Mouse (Mus musculus) adrenal gland, adult 18-20 months (tissue): ENCODE measurements at regions not wholly inside any gene's neighbourhood (a gene's known extent, or its start where the extent isn't known, plus 50 kb on each side); places are given as distances from the start of the nearest gene placed in this dataset.

Experiments used
- DNase-seq, 2 experiments: peaks; one replicate each; pipeline ENCODE4 v3.0.0; 2021 to 2022; ENCODE audit warnings: low spot score in 2 of 2

GRCm38 (mm10) chr10:16589399-16589798 lies 1133.6 kb upstream of the Cited2 start:
- no peak for DNase-seq

- no peak for DNase-seq
These were observed 1130.1 kb upstream of the Cited2 start for GRCm38 (mm10) chr10:16592870-16593269.

DNA sequence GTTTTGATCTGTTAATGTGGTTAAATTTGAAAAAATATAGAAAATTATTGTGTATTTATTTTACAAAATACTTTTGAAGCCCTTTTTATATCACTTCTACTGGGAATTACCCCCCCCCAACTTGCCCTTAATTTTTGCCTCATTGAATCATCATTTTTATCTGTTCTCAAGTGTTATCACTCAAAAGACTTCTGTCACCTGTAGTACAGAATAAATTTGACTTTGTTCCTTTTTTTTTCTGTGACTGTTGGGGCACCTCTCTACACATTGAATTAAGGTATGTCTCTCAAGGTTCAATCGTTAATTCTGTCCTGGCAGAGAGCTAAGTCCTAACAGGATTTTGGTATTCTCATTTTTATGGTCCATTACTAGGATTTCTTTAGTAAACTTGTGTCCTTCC lies 1123.0 kb upstream of the Cited2 start:
- no peak for DNase-seq

- DNase-seq, result no peak
These were observed 1122.3 kb upstream of the Cited2 start for GRCm38 (mm10) chr10:16600551-16601224.

DNA sequence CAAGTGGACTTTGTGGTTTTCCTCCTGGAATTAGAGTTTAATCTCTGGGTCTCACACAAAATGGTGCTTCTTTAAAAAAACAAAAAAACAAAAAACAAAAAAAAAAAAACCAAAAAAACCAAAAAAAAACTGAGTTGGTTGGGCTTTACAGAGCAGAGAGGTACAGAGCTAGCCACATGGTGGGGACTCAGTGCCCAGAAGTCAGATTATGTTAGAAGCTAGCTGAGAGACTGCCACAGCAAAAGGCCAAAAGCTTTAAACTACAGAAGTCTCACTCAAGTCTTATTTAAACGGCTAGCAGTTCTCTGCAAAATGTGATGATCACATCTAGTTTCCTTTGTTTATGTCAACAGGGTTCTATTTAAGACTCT lies 1121.8 kb upstream of the Cited2 start:
- no peak for DNase-seq

GRCm38 (mm10) chr10:16608339-16608738 lies 1114.7 kb upstream of the Cited2 start:
- no peak for DNase-seq

DNA sequence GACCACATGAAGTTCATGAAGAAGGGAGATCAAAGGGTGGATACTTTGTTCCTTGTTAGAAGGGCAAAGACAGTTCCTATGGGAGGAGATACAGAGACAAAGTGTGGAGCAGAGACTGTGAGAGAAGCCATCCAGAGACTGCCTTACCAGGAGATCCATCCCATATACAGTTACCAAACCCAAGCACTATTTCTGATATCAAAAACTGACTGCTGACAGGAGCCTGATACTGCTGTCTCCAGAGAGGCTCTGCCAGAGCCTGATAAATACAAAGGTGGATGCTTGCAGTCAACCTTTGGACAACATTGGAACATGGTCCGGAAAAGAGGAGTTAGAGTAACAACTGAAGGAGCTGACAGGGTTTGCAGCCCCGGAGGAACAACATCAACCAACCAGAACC lies 1104.3 kb upstream of the Cited2 start:
- DNase-seq, result no peak

DNA sequence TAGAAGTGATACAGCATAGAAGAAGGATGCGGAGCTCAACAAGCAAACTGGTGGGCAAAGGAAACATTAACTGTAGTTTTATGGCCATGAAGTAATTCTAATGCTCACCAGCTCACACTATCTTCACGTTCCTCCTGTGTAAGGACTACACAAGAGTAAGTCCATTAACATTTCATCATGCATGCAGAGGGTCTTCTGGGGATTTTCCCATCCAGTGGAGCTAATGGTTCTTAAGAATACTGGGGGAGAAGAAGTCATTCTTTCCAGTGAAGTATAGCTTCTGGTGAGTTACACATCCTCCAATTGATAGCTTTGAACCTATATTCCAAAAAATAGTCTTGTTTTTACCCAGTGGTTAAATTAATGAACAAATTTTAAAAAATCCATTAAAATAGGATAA lies 1103.4 kb upstream of the Cited2 start:
- DNase-seq, result no peak

- DNase-seq, result no peak
These were observed 1102.0 kb upstream of the Cited2 start for GRCm38 (mm10) chr10:16620804-16621559.

GRCm38 (mm10) chr10:16622821-16623220 lies 1100.2 kb upstream of the Cited2 start:
- DNase-seq, result no peak

DNA sequence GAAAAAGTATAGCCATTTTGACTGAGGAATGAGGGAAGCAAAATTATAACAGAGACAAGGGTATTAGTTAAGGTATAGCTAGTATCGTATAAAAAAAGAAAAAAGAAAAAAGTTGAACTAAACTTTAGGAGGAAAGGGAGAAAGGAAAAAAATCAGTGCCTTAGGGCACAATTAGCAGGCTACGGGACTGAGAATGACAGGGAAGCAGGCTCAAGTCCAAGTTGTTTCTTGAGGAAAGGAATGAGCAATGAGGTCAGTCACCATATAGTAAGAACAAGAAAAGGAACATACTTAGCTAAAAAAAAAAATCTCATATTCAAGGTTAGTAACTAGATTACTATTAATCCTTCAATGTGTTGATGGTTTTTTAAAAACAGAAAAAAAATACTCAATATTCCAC lies 1089.8 kb upstream of the Cited2 start:
- no peak for DNase-seq

DNA sequence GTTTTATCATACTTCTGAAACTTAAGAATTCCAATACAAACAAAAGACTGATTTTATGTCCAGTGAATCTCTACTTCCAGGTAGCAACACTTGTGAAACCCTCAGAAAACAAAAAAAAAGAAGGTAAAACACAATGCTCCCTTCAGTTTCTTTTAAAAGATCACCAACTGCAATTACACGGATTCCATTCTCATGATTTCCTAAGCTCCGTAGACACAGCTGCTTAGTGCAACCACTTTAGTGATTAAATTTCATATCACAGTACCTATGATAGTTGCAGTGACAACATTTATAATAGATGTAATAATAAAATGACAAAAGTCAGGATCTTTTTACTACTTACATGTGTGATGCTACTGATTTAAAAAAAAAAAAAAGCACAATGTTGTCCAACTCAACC lies 1087.6 kb upstream of the Cited2 start:
- no peak for DNase-seq

- peak in 1 of 2 experiments; percentile 25 for DNase-seq
These were observed 1086.0 kb upstream of the Cited2 start for GRCm38 (mm10) chr10:16637006-16637405.

DNA sequence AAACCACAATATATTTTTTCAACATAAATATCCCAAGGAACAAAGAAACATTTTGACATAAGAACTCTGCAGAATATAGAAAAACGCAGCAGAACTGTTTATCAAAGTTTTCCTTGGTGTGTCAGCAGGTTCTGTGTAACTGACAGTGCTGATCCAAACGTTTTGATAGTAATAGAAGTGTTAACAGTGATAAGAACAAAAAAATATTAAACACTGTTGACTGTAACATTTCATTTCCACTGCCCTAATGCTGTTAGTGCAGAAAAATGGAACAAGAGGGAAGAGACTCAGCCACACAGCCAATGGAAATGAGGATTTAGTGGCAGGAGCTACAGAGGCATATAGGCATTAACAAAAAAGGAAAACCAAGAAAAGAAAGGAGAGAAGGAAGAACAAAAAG lies 1084.9 kb upstream of the Cited2 start:
- no peak for DNase-seq

- DNase-seq, result no peak
These were observed 1082.9 kb upstream of the Cited2 start for GRCm38 (mm10) chr10:16640136-16640535.

DNA sequence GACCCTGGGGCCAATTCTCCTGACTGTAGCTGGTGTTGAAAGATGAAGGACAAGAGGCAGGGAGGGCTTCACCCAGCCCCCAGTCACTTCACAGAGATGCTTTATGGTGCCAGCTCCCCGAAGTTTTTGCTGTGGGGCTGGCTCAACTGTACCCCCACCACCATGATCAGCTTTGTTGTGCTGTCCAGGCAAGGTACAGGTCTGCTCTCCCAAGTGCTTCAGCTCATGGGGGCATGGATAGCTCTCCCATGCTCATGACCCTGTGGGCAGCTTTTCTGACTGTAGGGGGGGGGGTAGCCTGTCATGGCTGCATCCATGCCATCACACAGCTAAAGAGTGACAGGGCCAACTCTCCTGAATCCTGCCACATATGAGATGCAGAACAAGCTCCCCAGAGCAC lies 1072.9 kb upstream of the Cited2 start:
- DNase-seq, result no peak

DNA sequence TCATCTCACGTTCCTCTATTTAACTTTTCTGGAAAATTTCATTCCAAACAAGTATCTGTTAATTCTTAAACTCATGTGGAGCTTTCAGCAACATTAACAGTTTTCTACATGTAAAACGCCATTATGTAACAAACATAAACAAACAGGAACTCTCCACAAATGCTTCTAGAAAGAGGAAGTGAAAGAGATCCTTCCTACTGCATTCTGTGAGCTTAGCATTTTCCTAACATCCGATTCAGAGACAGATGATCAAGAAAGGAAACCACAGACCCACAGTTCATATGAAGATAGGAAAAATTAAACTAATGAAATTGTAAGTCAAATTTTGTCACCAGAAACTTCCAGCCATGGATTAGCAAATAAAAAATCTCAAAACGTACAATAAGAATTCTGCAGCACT lies 1070.6 kb upstream of the Cited2 start:
- no peak for DNase-seq

- no peak for DNase-seq
These were observed 1058.5 kb upstream of the Cited2 start for GRCm38 (mm10) chr10:16664483-16664882.

GRCm38 (mm10) chr10:16670286-16670685 lies 1052.7 kb upstream of the Cited2 start:
- no peak for DNase-seq

DNA sequence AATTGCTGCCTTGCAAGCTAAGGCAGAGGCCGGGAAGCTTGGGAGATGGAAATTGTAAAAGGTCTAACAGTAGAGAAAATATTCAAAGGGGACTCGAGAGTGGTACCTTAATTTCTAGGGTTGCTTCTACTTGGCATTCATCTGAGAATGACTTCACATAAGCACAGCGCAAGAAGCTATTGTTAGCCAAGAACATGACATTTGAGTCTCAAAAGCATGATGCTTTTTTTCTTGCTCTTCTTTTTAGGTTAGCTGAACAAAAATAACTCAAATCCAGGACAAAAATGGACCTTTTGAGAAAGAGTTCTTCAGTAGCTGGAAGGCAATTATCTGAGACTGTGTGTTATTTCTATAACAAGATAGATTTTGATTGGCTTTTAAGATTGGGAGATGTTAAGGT lies 1042.0 kb upstream of the Cited2 start:
- no peak for DNase-seq

GRCm38 (mm10) chr10:16685352-16685751 lies 1037.7 kb upstream of the Cited2 start:
- DNase-seq, result no peak

DNA sequence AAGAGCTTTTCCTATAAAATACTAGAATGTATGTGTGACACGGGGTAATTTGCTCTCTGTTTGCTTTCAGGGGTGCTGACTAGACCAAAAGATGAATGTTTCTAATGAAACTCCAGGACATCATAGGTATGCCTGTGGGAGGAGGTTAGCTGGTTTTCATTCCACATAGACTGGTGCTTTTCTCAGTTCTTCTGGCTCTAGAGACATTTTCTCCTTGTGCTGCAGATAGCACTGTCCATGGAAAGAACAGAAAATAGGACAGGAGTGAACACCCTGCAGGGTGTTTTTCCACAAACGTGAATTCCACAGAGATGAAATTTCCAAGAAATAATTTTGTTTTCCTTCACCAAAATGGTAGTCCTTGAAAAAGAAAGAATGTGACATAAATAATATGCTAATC lies 1016.0 kb upstream of the Cited2 start:
- no peak for DNase-seq

DNA sequence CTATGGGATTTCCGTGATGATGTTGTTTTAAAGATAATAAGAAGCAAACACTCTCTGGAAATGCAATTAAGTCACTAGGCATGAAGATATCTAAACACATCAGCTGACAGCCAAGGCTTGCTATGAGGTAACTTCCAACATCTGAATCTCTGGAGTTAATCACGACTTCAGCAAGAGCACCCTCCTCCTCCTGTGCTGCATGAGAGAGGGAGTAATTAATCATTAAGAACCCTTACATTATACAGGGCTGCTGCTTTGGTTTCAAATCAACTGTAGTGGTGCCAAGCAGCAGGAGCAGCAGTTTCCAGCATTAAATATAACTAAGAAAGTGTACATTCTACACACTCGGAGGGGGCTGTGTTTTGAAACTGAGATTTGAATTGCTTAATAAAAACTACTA lies 1009.9 kb upstream of the Cited2 start:
- DNase-seq, result no peak
